Mouse (Mus musculus): ENCODE data around the gene Gcnt2.

DNA sequence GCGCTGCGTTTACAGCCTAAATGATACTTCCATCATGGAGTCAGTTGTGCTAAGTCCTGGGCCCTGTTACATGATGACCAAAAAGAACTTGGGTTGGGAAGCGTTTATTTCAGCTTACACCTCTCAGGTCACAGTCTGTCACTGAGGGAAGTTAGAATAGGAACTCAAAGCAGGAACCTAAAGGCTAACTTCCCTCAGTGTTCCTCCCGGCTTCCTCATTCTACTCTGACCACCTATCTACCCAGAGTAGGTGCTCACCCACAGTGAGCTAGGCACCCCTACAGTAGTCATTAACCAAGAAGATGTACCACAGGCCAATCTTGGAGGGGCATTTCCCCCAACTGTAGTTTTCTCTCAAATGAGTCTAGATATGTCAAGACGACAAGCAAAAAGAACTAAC, 15.4 kb upstream of the Gcnt2 start:
- TF ChIP-seq POLR2A (IDR thresholded peaks at IDR 0.05; ENCODE audit: insufficient read depth, low read length) (no peak), CTCF (IDR thresholded peaks at IDR 0.05; ENCODE audit: low read depth, low read length) (no peak), EP300 (IDR thresholded peaks at IDR 0.05; ENCODE audit: insufficient read depth, low read depth, low read length) (no peak)

Measured in ES-Bruce4 (cell line).